Mouse (Mus musculus) megakaryocyte, embryonic 14.5 days (primary cell): ENCODE measurements around the gene Rab26. TPM values are rescaled to one million over a fixed set of nuclear protein-coding genes. Genes with fewer than 3 reads are reported as not detected.

ENCODE experiments used
- H3K27me3 ChIP-seq: replicated peaks from 2 replicates; pipeline ENCODE3; 2012; ENCODE audit warnings: inconsistent platforms
- H3K36me3 ChIP-seq: replicated peaks from 2 replicates; pipeline ENCODE3; 2012; ENCODE audit warnings: low read length, inconsistent platforms, mixed read lengths
- H3K4me1 ChIP-seq: 2 replicates; pipeline ENCODE4 v1.6.1; 2012; ENCODE audit warnings: inconsistent platforms
- H3K4me3 ChIP-seq: replicated peaks from 2 replicates; pipeline ENCODE3; 2012; ENCODE audit warnings: moderate library complexity, mild to moderate bottlenecking, inconsistent platforms
- H3K9me3 ChIP-seq: 2 replicates; pipeline ENCODE4 v1.6.1; 2012; ENCODE audit warnings: inconsistent platforms
- FLI1 ChIP-seq: IDR thresholded peaks from 2 replicates; pipeline ENCODE4 v1.6.1; 2012; ENCODE audit warnings: low read length, inconsistent platforms, mixed read lengths
- GATA1 ChIP-seq: IDR thresholded peaks from 3 replicates; pipeline ENCODE4 v1.6.1; 2012; ENCODE audit warnings: mixed read lengths, low read length, inconsistent platforms, borderline replicate concordance
- polyA plus RNA-seq: library from polyadenylated mRNA; stranded (reverse); fragments of >175 nt; gene quantifications from 2 replicates; pipeline ENCODE4 v1.2.3, GENCODE M21; 2012; ENCODE audit warnings: low replicate concordance; ENCODE audit not compliant: insufficient read depth

Gene Rab26
- polyA plus RNA-seq, 1 experiment: not detected

DNA sequence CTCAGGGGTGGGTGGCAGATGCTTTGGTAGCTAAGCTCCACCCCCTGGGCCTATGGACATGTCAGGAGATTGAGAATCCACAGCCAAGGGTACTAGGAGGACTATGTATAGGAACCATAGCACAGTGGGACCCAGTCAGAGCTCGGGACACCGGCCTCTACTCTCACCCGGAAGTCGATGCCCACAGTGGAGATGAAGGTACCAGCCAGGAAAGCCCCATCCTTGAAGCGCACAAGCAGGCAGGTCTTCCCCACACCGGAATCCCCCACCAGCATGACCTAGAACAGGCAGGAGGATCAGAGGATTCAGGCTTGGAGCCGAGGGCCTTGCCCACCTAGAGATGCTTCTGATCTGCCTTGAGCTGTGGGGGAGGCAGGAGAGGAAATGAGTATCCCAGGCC, 2.0 kb downstream of the Rab26 start:
- Histone ChIP-seq H3K4me3 (no peak overlapping the region), H3K9me3 (no peaks in the 10 kb centered on the region), H3K27me3 (peaks cover 18% of the 10 kb centered on the region), H3K4me1 (peaks cover 55% of the 10 kb centered on the region), H3K36me3 (peaks cover 34% of the 10 kb centered on the region)
- TF ChIP-seq GATA1 (no peak), FLI1 (no peak)

DNA sequence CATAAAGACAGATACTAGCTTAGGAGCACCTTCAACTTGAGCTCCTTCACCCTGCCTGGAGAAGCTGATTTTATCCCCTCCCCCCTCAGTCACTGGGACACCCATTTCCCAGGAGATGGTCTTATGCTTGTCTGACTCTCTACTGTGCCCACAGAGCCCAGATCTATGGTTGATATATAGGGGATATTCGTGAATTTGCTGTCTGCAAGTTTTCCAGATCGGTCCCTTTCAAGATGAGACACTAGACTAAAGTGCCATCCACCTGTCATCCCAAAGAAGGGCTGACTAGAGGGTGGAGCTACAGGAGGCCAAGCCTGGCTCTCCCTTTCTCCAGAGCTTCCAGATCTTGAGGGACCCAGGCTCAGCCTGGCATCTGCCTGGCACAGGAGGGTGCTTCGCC, 2.9 kb downstream of the Rab26 start:
- H3K4me1 ChIP-seq: peaks cover 60% of the 10 kb centered on the region
- peaks cover 12% of the 10 kb centered on the region for H3K27me3 ChIP-seq
- no peak overlapping the region for H3K4me3 ChIP-seq
- TF ChIP-seq GATA1 (no peak), FLI1 (no peak)
- no peaks in the 10 kb centered on the region for H3K9me3 ChIP-seq
- peaks cover 35% of the 10 kb centered on the region for H3K36me3 ChIP-seq

GRCm38 (mm10) chr17:24530361-24531050, 3.5 kb downstream of the Rab26 start:
- Histone ChIP-seq H3K9me3 (no peaks in the 10 kb centered on the region), H3K4me3 (peak overlapping the region; percentile 69), H3K36me3 (peaks cover 41% of the 10 kb centered on the region), H3K4me1 (peaks cover 66% of the 10 kb centered on the region), H3K27me3 (peaks cover 8% of the 10 kb centered on the region)
- TF ChIP-seq GATA1 (no peak), FLI1 (no peak)

DNA sequence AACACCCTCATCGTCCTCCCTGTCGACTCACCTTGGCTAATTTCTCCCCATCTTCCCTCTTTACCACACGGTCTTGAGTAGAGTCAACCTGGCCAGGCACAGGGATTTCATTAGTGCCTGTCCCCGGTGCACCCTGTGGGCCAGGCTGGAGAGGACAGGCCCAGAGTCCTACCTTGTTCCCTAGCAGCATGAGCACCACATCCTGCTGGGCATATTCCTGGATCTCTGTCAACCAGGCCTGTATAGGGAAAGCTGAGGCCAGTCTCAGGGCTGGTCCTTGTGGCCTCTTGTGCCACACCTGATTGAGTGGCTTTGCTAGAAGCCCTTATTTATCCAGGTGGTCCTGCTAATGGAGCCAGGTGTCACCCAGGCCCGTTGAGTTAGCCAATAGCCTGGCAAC, 4.1 kb downstream of the Rab26 start:
- TF ChIP-seq FLI1 (no peak), GATA1 (no peak)
- Histone ChIP-seq H3K27me3 (peaks cover 3% of the 10 kb centered on the region), H3K4me1 (peaks cover 72% of the 10 kb centered on the region), H3K9me3 (no peaks in the 10 kb centered on the region), H3K4me3 (peak overlapping the region; percentile 96), H3K36me3 (peaks cover 47% of the 10 kb centered on the region)

- H3K4me1 ChIP-seq: peaks cover 78% of the 10 kb centered on the region
- H3K27me3 ChIP-seq: peaks cover 3% of the 10 kb centered on the region
- TF ChIP-seq GATA1: no peak
- TF ChIP-seq FLI1: no peak
- peaks cover 51% of the 10 kb centered on the region for H3K36me3 ChIP-seq
- peak overlapping the region; percentile 96 for H3K4me3 ChIP-seq
- H3K9me3 ChIP-seq: no peaks in the 10 kb centered on the region
Measured at GRCm38 (mm10) chr17:24529007-24529451, 5.0 kb downstream of the Rab26 start.

GRCm38 (mm10) chr17:24528560-24528918, 5.5 kb downstream of the Rab26 start:
- no peaks in the 10 kb centered on the region for H3K9me3 ChIP-seq
- H3K4me3 ChIP-seq: peak overlapping the region; percentile 96
- TF ChIP-seq FLI1 (no peak), GATA1 (no peak)
- peaks cover 51% of the 10 kb centered on the region for H3K36me3 ChIP-seq
- peaks cover 3% of the 10 kb centered on the region for H3K27me3 ChIP-seq
- H3K4me1 ChIP-seq: peaks cover 74% of the 10 kb centered on the region

- TF ChIP-seq GATA1 (no peak), FLI1 (peak; percentile 45; the same call in 1 of the 2 replicates)
- H3K4me3 ChIP-seq: peak within 1 kb of the TSS; percentile 96
- H3K4me1 ChIP-seq: peaks cover 72% of the 10 kb centered on the region
- peaks cover under 1% of the 10 kb centered on the region for H3K27me3 ChIP-seq
- H3K36me3 ChIP-seq: peaks cover 56% of the 10 kb centered on the region
- H3K9me3 ChIP-seq: no peaks in the 10 kb centered on the region
Measured at GRCm38 (mm10) chr17:24527723-24528559, 6.1 kb downstream of the Rab26 start, which contains the start of gene Traf7. Gene Traf7, minus strand, starts transcription at chr17:24527938.

- TF ChIP-seq GATA1 (no peak), FLI1 (no peak)
- H3K4me3 ChIP-seq: peak overlapping the region; percentile 96
- no peaks in the 10 kb centered on the region for H3K9me3 ChIP-seq
- peaks cover 69% of the 10 kb centered on the region for H3K4me1 ChIP-seq
- no peaks in the 10 kb centered on the region for H3K27me3 ChIP-seq
- peaks cover 58% of the 10 kb centered on the region for H3K36me3 ChIP-seq
Measured at GRCm38 (mm10) chr17:24527315-24527714, 6.7 kb downstream of the Rab26 start.

GRCm38 (mm10) chr17:24524734-24525133, 9.3 kb downstream of the Rab26 start:
- no peak overlapping the region for H3K4me3 ChIP-seq
- peaks cover 72% of the 10 kb centered on the region for H3K4me1 ChIP-seq
- peaks cover 57% of the 10 kb centered on the region for H3K36me3 ChIP-seq
- no peaks in the 10 kb centered on the region for H3K9me3 ChIP-seq
- H3K27me3 ChIP-seq: no peaks in the 10 kb centered on the region
- no peak for TF ChIP-seq GATA1
- TF ChIP-seq FLI1: no peak

DNA sequence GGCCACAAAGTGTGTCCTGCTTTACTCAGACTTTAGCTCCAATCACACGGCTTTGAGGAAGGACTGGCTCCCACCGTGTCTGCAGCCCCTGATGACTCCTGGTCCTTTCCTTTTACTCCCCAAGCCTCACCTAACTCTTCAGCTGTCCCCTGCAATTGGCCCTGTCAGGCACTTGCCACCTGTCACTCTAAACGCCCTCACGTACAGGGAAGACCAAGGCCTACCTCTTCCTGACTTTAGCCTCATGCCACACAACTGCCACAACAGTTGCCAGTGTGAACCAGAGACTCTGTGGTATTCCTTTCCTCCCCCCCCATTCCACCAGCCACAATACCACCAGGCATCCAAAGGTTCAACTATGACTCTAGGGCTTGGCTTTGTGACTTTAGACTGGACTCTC, 13.6 kb downstream of the Rab26 start:
- Histone ChIP-seq H3K9me3 (no peaks in the 10 kb centered on the region), H3K27me3 (no peaks in the 10 kb centered on the region), H3K36me3 (peaks cover 83% of the 10 kb centered on the region), H3K4me1 (peaks cover 44% of the 10 kb centered on the region), H3K4me3 (no peak overlapping the region)
- no peak for TF ChIP-seq GATA1
- TF ChIP-seq FLI1: no peak
